Mouse (Mus musculus) testis, postnatal 14 days (tissue): ENCODE measurements around the gene Saxo1.

Experiments used
- DNase-seq: peaks from one replicate; pipeline ENCODE4 v3.0.0; 2021; ENCODE audit warnings: low spot score

The Saxo1 gene

GRCm38 (mm10) chr4:86527162-86528136 is 30.7 kb downstream of the Saxo1 start:
- DNase-seq: peak; percentile 18

- no peak for DNase-seq
Observed at GRCm38 (mm10) chr4:86524483-86524882, 33.6 kb downstream of the Saxo1 start.

GRCm38 (mm10) chr4:86523771-86524170 is 34.4 kb downstream of the Saxo1 start:
- no peak for DNase-seq

- no peak for DNase-seq
Observed at GRCm38 (mm10) chr4:86520695-86521094, 37.4 kb downstream of the Saxo1 start.

- no peak for DNase-seq
Observed at GRCm38 (mm10) chr4:86519953-86520352, 38.2 kb downstream of the Saxo1 start.

GRCm38 (mm10) chr4:86504656-86505055 is 53.5 kb downstream of the Saxo1 start:
- no peak for DNase-seq

GRCm38 (mm10) chr4:86499561-86499960 is 58.6 kb downstream of the Saxo1 start:
- no peak for DNase-seq

- DNase-seq: peak; percentile 64
Observed at GRCm38 (mm10) chr4:86498754-86499153, 59.4 kb downstream of the Saxo1 start.

GRCm38 (mm10) chr4:86489128-86489527 is 69.0 kb downstream of the Saxo1 start:
- peak; percentile 18 for DNase-seq

- DNase-seq: no peak
Observed at GRCm38 (mm10) chr4:86486901-86487300, 71.2 kb downstream of the Saxo1 start.

- no peak for DNase-seq
Observed at GRCm38 (mm10) chr4:86486491-86486890, 71.6 kb downstream of the Saxo1 start.

- DNase-seq: no peak
Observed at GRCm38 (mm10) chr4:86485052-86485451, 73.1 kb downstream of the Saxo1 start.

- DNase-seq: no peak
Observed at GRCm38 (mm10) chr4:86483686-86484085, 74.4 kb downstream of the Saxo1 start.

- no peak for DNase-seq
Observed at GRCm38 (mm10) chr4:86483013-86483615, 75.0 kb downstream of the Saxo1 start.

- DNase-seq: no peak
Observed at GRCm38 (mm10) chr4:86480891-86481290, 77.2 kb downstream of the Saxo1 start.

- no peak for DNase-seq
Observed at GRCm38 (mm10) chr4:86464808-86465207, 93.3 kb downstream of the Saxo1 start.

- DNase-seq: no peak
Observed at GRCm38 (mm10) chr4:86450468-86450867, 107.7 kb downstream of the Saxo1 start.

- no peak for DNase-seq
Observed at GRCm38 (mm10) chr4:86436336-86436735, 121.8 kb downstream of the Saxo1 start.

- no peak for DNase-seq
Observed at GRCm38 (mm10) chr4:86435631-86436030, 122.5 kb downstream of the Saxo1 start.

GRCm38 (mm10) chr4:86428091-86428745 is 129.9 kb downstream of the Saxo1 start:
- no peak for DNase-seq

- no peak for DNase-seq
Observed at GRCm38 (mm10) chr4:86427312-86427711, 130.8 kb downstream of the Saxo1 start.

- DNase-seq: no peak
Observed at GRCm38 (mm10) chr4:86426549-86426948, 131.6 kb downstream of the Saxo1 start.

GRCm38 (mm10) chr4:86425581-86425980 is 132.5 kb downstream of the Saxo1 start:
- DNase-seq: no peak
